Mouse (Mus musculus) forebrain, embryonic 15.5 days (tissue): ENCODE measurements at regions not wholly inside any gene's neighbourhood (a gene's known extent, or its start where the extent isn't known, plus 50 kb on each side); places are given as distances from the start of the nearest gene placed in this dataset.
"Not testable (repeated sequence)": the region's sequence is repeated elsewhere in the genome, so short reads cannot be mapped to it uniquely, and the experiment has no call there.

Experiments
- ATAC-seq: fragments of 200-750 bp; cut with Nextera tagmentation; replicated peaks from 2 replicates; pipeline ENCODE4 v1.8.0; 2017; ENCODE audit warnings: mild to moderate bottlenecking, moderate TSS enrichment, moderate library complexity
- H3K27ac ChIP-seq: fragments of 300-500 bp; sonication (generic); replicated peaks from 2 replicates; pipeline ENCODE4 v1.5.1; 2015; ENCODE audit warnings: mild to moderate bottlenecking, inconsistent platforms
- H3K27me3 ChIP-seq: fragments of 300-500 bp; sonication (generic); 2 replicates; pipeline ENCODE4 v1.6.1; 2015; ENCODE audit warnings: inconsistent platforms
- H3K36me3 ChIP-seq: fragments of 300-500 bp; sonication (generic); 2 replicates; pipeline ENCODE4 v1.6.1; 2015; ENCODE audit warnings: mild to moderate bottlenecking, inconsistent platforms
- H3K4me1 ChIP-seq: fragments of 300-500 bp; sonication (generic); 2 replicates; pipeline ENCODE4 v1.6.1; 2015; ENCODE audit warnings: inconsistent platforms
- H3K4me2 ChIP-seq: fragments of 300-500 bp; sonication (generic); replicated peaks from 2 replicates; pipeline ENCODE4 v1.6.1; 2015; ENCODE audit warnings: mild to moderate bottlenecking, inconsistent platforms
- H3K4me3 ChIP-seq: fragments of 300-500 bp; sonication (generic); 2 replicates; pipeline ENCODE4 v1.5.1; 2015; ENCODE audit warnings: mild to moderate bottlenecking, inconsistent platforms
- H3K9ac ChIP-seq: fragments of 300-500 bp; sonication (generic); replicated peaks from 2 replicates; pipeline ENCODE4 v1.6.1; 2015; ENCODE audit warnings: mild to moderate bottlenecking, inconsistent platforms
- H3K9me3 ChIP-seq: fragments of 300-500 bp; sonication (generic); 2 replicates; pipeline ENCODE4 v1.6.1; 2016; ENCODE audit warnings: inconsistent platforms
- WGBS: fragments of 180-500 bp; shearing (Covaris S2); methylation state at CpG from one replicate; pipeline ENCODE4 v1.1.7; 2015; ENCODE audit warnings: mixed read lengths; 5-methylcytosine and 5-hydroxymethylcytosine counted together

- Histone ChIP-seq H3K36me3 (no peaks in the 10 kb centered on the region), H3K4me1 (peaks cover 24% of the 10 kb centered on the region), H3K9me3 (no peaks in the 10 kb centered on the region), H3K4me3 (peak overlapping the region; percentile 16; the same call in 1 of the 2 replicates), H3K27me3 (no peaks in the 10 kb centered on the region), H3K4me2 (peak overlapping the region; percentile 43), H3K27ac (peak overlapping the region; percentile 63; the same call in 1 of the 2 replicates), H3K9ac (peak overlapping the region; percentile 26; the same call in 1 of the 2 replicates)
- 4% methylated on average over 18 of the region's 18 CpGs for WGBS
- peak; percentile 38; the same call in 1 of the 2 replicates for ATAC-seq
These were observed 104.4 kb upstream of the Gm9887 start for GRCm38 (mm10) chr12:69476631-69477091.

GRCm38 (mm10) chr12:69476131-69476530, 103.9 kb upstream of the Gm9887 start:
- Histone ChIP-seq H3K27ac (peak overlapping the region; percentile 63; the same call in 1 of the 2 replicates), H3K27me3 (no peaks in the 10 kb centered on the region), H3K4me2 (no peak overlapping the region), H3K9me3 (no peaks in the 10 kb centered on the region), H3K9ac (no peak overlapping the region), H3K4me1 (peaks cover 24% of the 10 kb centered on the region), H3K36me3 (no peaks in the 10 kb centered on the region), H3K4me3 (no peak overlapping the region)
- 75% methylated on average over 4 of the region's 4 CpGs for WGBS
- ATAC-seq = no peak

- Histone ChIP-seq H3K9ac (no peak overlapping the region), H3K9me3 (no peaks in the 10 kb centered on the region), H3K4me1 (peaks cover 24% of the 10 kb centered on the region), H3K36me3 (no peaks in the 10 kb centered on the region), H3K4me2 (no peak overlapping the region), H3K27ac (no peak overlapping the region), H3K4me3 (no peak overlapping the region), H3K27me3 (no peaks in the 10 kb centered on the region)
- whole genome bisulfite sequencing = 55% methylated on average over 17 of the region's 17 CpGs
- ATAC-seq = peak; percentile 71
These were observed 102.8 kb upstream of the Gm9887 start for GRCm38 (mm10) chr12:69474916-69475661.

GRCm38 (mm10) chr12:69474141-69474915, 102.1 kb upstream of the Gm9887 start:
- Histone ChIP-seq H3K27me3 (no peaks in the 10 kb centered on the region), H3K9me3 (no peaks in the 10 kb centered on the region), H3K36me3 (no peaks in the 10 kb centered on the region), H3K4me3 (no peak overlapping the region), H3K9ac (no peak overlapping the region), H3K4me2 (no peak overlapping the region), H3K4me1 (peaks cover 24% of the 10 kb centered on the region), H3K27ac (no peak overlapping the region; the same call in 1 of the 2 replicates)
- ATAC-seq = no peak
- 33% methylated on average over 14 of the region's 14 CpGs for WGBS

- Histone ChIP-seq H3K4me3 (no peak overlapping the region), H3K27ac (no peak overlapping the region; the same call in 1 of the 2 replicates), H3K9ac (no peak overlapping the region), H3K36me3 (no peaks in the 10 kb centered on the region), H3K9me3 (no peaks in the 10 kb centered on the region), H3K4me2 (no peak overlapping the region), H3K4me1 (peaks cover 24% of the 10 kb centered on the region), H3K27me3 (no peaks in the 10 kb centered on the region)
- ATAC-seq = no peak
- WGBS = 63% methylated on average over 13 of the region's 13 CpGs
These were observed 101.3 kb upstream of the Gm9887 start for GRCm38 (mm10) chr12:69473379-69474057.

GRCm38 (mm10) chr12:69472912-69473311, 100.7 kb upstream of the Gm9887 start:
- no peaks in the 10 kb centered on the region for H3K27me3 ChIP-seq
- H3K4me2 ChIP-seq = no peak overlapping the region
- no peak overlapping the region for H3K27ac ChIP-seq
- H3K4me3 ChIP-seq = no peak overlapping the region
- ATAC-seq = no peak
- H3K36me3 ChIP-seq = no peaks in the 10 kb centered on the region
- H3K9me3 ChIP-seq = no peaks in the 10 kb centered on the region
- H3K4me1 ChIP-seq = peaks cover 24% of the 10 kb centered on the region
- no peak overlapping the region for H3K9ac ChIP-seq
- 86% methylated on average over 9 of the region's 9 CpGs for WGBS

- Histone ChIP-seq H3K27ac (no peak overlapping the region), H3K27me3 (no peaks in the 10 kb centered on the region), H3K36me3 (no peaks in the 10 kb centered on the region), H3K4me2 (no peak overlapping the region), H3K4me3 (no peak overlapping the region), H3K9ac (no peak overlapping the region), H3K9me3 (no peaks in the 10 kb centered on the region), H3K4me1 (peaks cover 20% of the 10 kb centered on the region)
- no peak for ATAC-seq
- WGBS = 51% methylated on average over 5 of the region's 5 CpGs
These were observed 99.6 kb upstream of the Gm9887 start for GRCm38 (mm10) chr12:69471876-69472275.

- Histone ChIP-seq H3K27me3 (no peaks in the 10 kb centered on the region), H3K9me3 (no peaks in the 10 kb centered on the region), H3K4me1 (0 out of 2 replicates have a peak, but pooled peaks cover 1% of the 10 kb centered on the region), H3K9ac (no peak overlapping the region), H3K4me2 (no peak overlapping the region), H3K36me3 (no peaks in the 10 kb centered on the region), H3K4me3 (no peak overlapping the region), H3K27ac (no peak overlapping the region)
- no peak for ATAC-seq
- 82% methylated on average over 6 of the region's 6 CpGs for WGBS
These were observed 96.7 kb upstream of the Gm9887 start for GRCm38 (mm10) chr12:69469004-69469403.

GRCm38 (mm10) chr12:69467363-69467762, 95.1 kb upstream of the Gm9887 start:
- Histone ChIP-seq H3K9ac (no peak overlapping the region), H3K9me3 (no peaks in the 10 kb centered on the region), H3K4me1 (peaks cover 4% of the 10 kb centered on the region), H3K4me3 (no peak overlapping the region), H3K27me3 (no peaks in the 10 kb centered on the region), H3K4me2 (no peak overlapping the region), H3K36me3 (no peaks in the 10 kb centered on the region), H3K27ac (no peak overlapping the region)
- ATAC-seq = no peak
- 81% methylated on average over 4 of the region's 4 CpGs for WGBS

GRCm38 (mm10) chr12:69464906-69465305, 92.6 kb upstream of the Gm9887 start:
- Histone ChIP-seq H3K4me3 (no peak overlapping the region), H3K36me3 (no peaks in the 10 kb centered on the region), H3K9me3 (no peaks in the 10 kb centered on the region), H3K4me1 (peaks cover 16% of the 10 kb centered on the region), H3K27ac (no peak overlapping the region), H3K9ac (no peak overlapping the region), H3K27me3 (no peaks in the 10 kb centered on the region), H3K4me2 (no peak overlapping the region)
- WGBS = 85% methylated on average over 8 of the region's 8 CpGs
- no peak for ATAC-seq

GRCm38 (mm10) chr12:69463327-69463726, 91.1 kb upstream of the Gm9887 start:
- H3K9ac ChIP-seq, ATAC-seq, H3K4me3 ChIP-seq, H3K4me2 ChIP-seq, H3K36me3 ChIP-seq, H3K27ac ChIP-seq, H3K9me3 ChIP-seq, H3K27me3 ChIP-seq: not testable (repeated sequence)
- 97% methylated on average over 6 of the region's 6 CpGs for WGBS
- H3K4me1 ChIP-seq = peaks cover 16% of the 10 kb centered on the region
